Mouse (Mus musculus): ENCODE measurements around the gene Kctd18.

GRCm38 (mm10) chr1:57949716-57950115 is 69.0 kb downstream of the Kctd18 start:
- TF ChIP-seq CTCF (conservative IDR thresholded peaks at IDR 0.05; ENCODE audit: insufficient read depth, insufficient read length, low read depth, low read length), result no peak
- TF ChIP-seq POLR2A (IDR thresholded peaks at IDR 0.05; ENCODE audit: low read depth, low read length), result no peak

Data from kidney, adult 2 months (tissue).